Mouse (Mus musculus) bone marrow, adult 2 months (tissue): ENCODE data around the gene Cidec.

Source experiments
- CTCF ChIP-seq: fragments of 200-500 bp; IDR thresholded peaks from 2 replicates; pipeline ENCODE4 v1.5.1; 2011; ENCODE audit warnings: low read length, control low read depth; ENCODE audit not compliant: control insufficient read depth, insufficient read depth
- POLR2A ChIP-seq: fragments of 200-500 bp; IDR thresholded peaks from 2 replicates; pipeline ENCODE4 v1.6.1; 2011; ENCODE audit warnings: low read depth, mild to moderate bottlenecking, control low read depth, low read length, borderline replicate concordance; ENCODE audit not compliant: control insufficient read depth

DNA sequence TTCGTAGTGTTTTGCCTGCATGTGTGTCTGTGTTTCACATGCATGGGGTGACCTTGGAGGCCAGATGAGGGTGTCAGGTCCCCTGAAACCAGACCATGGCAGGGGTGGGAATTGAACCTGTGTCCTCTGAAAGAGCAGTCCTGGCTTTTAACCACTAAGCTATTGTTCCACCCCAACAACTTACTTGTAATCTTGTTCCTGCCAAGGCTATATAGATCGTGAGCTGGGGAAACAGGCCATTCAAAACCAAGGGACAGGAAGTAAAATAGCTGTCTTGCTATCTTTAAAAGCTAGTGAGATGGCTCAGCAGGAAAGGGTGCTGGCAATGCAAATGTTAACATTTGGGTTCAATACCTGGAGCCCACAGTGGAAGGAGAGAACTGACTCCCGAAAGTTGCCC is 5.6 kb downstream of the Cidec start:
- TF ChIP-seq CTCF (no peak), POLR2A (no peak)
